Mouse (Mus musculus): ENCODE results near the gene Nicn1. TPM values are rescaled to one million over a fixed set of nuclear protein-coding genes. Genes with fewer than 3 reads are reported as not detected.

Gene Nicn1
- polyA plus RNA-seq, 1 experiment from 2014 or later: 42.4 TPM

DNA sequence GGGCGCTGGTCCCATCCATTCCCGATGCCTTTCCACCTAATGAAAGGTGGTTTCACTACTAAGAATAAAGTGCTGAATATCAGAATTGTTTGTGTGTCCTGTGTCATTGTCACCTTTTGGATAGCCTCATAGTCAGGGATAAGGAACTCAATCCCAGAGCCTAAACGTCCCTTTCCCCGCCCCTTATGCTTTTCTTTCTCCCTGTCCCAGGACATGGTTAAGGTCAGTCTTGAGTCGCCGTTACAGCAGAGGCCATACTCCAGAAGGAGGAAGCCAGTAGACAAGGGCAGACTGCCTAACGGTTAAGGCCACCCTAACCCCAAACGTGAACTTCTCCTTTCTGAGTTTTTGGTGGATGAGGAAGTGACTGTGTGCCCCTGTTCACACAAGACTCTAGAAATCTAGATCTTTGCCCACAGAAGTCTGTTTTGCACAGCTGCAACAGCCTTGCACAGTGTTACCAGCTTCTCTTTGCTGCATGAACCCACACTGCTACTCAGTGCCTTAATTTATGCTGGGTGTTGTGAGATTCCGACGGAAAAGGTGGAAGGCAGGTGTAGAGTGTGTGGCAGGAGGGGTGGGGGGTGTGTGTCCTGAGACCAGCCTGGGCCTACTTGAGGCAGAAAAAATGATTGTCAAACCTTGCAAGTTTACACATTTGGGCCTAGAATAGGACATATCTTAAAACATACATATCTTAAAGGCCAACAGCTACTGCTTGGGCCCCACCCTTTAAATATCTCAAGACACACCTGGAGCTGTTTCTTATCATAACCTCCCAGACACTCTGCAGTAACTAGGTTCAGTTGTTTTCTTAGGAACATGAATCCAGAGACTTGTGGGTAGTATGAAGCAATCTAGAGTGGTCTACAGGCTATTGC, 50.3 kb downstream of the Nicn1 start:
- peak overlapping the region; percentile 57 for H3K4me3 ChIP-seq (ENCODE audit: low read length)
- WGBS: 50% methylated on average over 10 of the region's 10 CpGs
- peaks cover 9% of the 10 kb centered on the region for H3K36me3 ChIP-seq (ENCODE audit: control insufficient read depth, insufficient read depth, low read length)
- no peaks in the 10 kb centered on the region for H3K27me3 ChIP-seq (ENCODE audit: control insufficient read depth, insufficient read depth, low read length)
- peak overlapping the region; percentile 79; the same call in 1 of the 2 replicates for H3K9ac ChIP-seq (ENCODE audit: low read depth, low read length)
- peaks cover 18% of the 10 kb centered on the region for H3K4me1 ChIP-seq (ENCODE audit: control insufficient read depth, insufficient read depth, low read length)
- H3K4me2 ChIP-seq (replicated peaks; ENCODE audit: low read depth, low read length): peak overlapping the region; percentile 55
- no peak for ATAC-seq (ENCODE audit: low FRiP score, low TSS enrichment)
- H3K27ac ChIP-seq (ENCODE audit: low read depth, low read length): peak overlapping the region; percentile 86; the same call in 1 of the 2 replicates
- no peaks in the 10 kb centered on the region for H3K9me3 ChIP-seq (ENCODE audit: control insufficient read depth, low read length)

DNA sequence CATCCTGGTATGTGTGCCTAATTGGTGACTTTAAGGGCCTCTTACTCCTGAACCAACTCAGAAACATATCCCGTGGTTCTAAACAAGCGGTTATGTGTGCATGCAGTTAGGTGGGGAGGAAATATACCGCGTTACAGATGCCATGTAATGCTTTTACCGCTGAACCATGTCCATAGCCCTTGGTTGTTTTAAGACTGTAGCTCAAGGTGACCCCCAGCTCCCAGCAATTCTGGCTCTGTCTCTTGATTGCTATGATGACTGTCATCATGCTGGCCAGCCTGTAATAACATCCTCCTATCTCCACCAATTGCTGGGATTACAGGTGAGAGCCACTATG, 50.9 kb downstream of the Nicn1 start:
- peak overlapping the region; percentile 20; the same call in 1 of the 2 replicates for H3K27ac ChIP-seq (ENCODE audit: low read depth, low read length)
- no peak overlapping the region for H3K4me3 ChIP-seq (ENCODE audit: low read length)
- 79% methylated on average over 5 of the region's 5 CpGs for WGBS
- H3K4me1 ChIP-seq (ENCODE audit: control insufficient read depth, insufficient read depth, low read length): peaks cover 18% of the 10 kb centered on the region
- H3K36me3 ChIP-seq (ENCODE audit: control insufficient read depth, insufficient read depth, low read length): peaks cover 7% of the 10 kb centered on the region; the same call in 1 of the 2 replicates
- H3K27me3 ChIP-seq (ENCODE audit: control insufficient read depth, insufficient read depth, low read length): no peaks in the 10 kb centered on the region
- no peaks in the 10 kb centered on the region for H3K9me3 ChIP-seq (ENCODE audit: control insufficient read depth, low read length)
- H3K9ac ChIP-seq (ENCODE audit: low read depth, low read length): no peak overlapping the region
- no peak for ATAC-seq (ENCODE audit: low FRiP score, low TSS enrichment)
- no peak overlapping the region for H3K4me2 ChIP-seq (replicated peaks; ENCODE audit: low read depth, low read length)

- ATAC-seq (ENCODE audit: low FRiP score, low TSS enrichment): no peak
- Histone ChIP-seq H3K36me3 (ENCODE audit: control insufficient read depth, insufficient read depth, low read length) (peaks cover 5% of the 10 kb centered on the region; the same call in 1 of the 2 replicates), H3K27me3 (ENCODE audit: control insufficient read depth, insufficient read depth, low read length) (no peaks in the 10 kb centered on the region), H3K4me1 (ENCODE audit: control insufficient read depth, insufficient read depth, low read length) (peaks cover 18% of the 10 kb centered on the region), H3K4me2 (replicated peaks; ENCODE audit: low read depth, low read length) (no peak overlapping the region), H3K4me3 (ENCODE audit: low read length) (no peak overlapping the region), H3K9ac (ENCODE audit: low read depth, low read length) (no peak overlapping the region), H3K9me3 (ENCODE audit: control insufficient read depth, low read length) (no peaks in the 10 kb centered on the region), H3K27ac (ENCODE audit: low read depth, low read length) (peak overlapping the region; percentile 7; the same call in 1 of the 2 replicates)
These were observed 51.6 kb downstream of the Nicn1 start for GRCm38 (mm10) chr9:108341801-108342200.

DNA sequence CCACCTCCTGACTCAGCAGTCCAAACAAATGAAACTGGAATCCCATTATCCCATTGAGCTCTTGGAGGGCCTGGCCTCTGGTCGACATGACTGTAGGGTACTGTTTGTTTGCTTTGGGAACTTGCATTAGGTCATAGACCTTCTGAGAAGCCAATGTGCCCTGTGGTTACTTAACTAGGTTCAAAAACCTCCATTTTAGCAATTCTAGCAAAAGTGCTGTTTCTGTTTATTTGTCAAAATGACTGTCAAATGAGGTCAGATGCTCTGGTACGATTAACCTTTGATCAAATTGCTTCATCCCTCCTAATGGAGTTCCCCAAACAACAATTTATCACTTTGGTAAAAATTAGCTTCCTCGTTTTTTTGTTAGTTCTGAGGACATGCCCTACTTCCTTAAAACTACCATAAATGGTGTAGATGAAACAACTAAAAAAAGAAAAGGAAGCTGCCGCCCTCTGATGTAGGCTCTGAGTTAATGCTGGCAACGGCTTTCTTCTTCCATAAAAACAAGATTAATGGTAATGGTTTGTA, 52.1 kb downstream of the Nicn1 start:
- 33% methylated on average over 5 of the region's 5 CpGs for WGBS
- Histone ChIP-seq H3K4me3 (ENCODE audit: low read length) (no peak overlapping the region), H3K4me1 (ENCODE audit: control insufficient read depth, insufficient read depth, low read length) (peaks cover 18% of the 10 kb centered on the region), H3K27me3 (ENCODE audit: control insufficient read depth, insufficient read depth, low read length) (no peaks in the 10 kb centered on the region), H3K36me3 (ENCODE audit: control insufficient read depth, insufficient read depth, low read length) (peaks cover 5% of the 10 kb centered on the region; the same call in 1 of the 2 replicates), H3K9ac (ENCODE audit: low read depth, low read length) (no peak overlapping the region), H3K4me2 (replicated peaks; ENCODE audit: low read depth, low read length) (no peak overlapping the region), H3K27ac (ENCODE audit: low read depth, low read length) (peak overlapping the region; percentile 17; the same call in 1 of the 2 replicates), H3K9me3 (ENCODE audit: control insufficient read depth, low read length) (no peaks in the 10 kb centered on the region)
- ATAC-seq (ENCODE audit: low FRiP score, low TSS enrichment): no peak

DNA sequence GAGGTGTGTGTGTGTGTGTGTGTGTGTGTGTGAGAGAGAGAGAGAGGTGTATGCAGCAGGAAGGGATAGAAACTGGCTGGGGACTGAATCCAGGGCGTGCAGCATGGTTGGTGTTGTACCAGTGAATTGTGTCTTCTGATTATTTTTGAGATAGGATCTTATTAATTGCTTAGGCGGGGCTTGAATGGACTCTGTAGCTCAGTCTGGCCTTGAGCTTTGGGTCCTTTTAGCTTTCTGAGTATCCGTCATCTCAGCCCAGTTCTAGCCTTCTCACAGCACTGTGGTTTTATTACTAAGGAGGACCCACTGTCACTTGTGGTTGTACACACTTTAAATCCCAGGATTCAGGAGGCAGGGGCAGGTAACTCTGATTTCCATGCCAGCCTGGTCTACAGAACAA, 53.1 kb downstream of the Nicn1 start:
- no peak overlapping the region for H3K9ac ChIP-seq (ENCODE audit: low read depth, low read length)
- H3K4me2 ChIP-seq (replicated peaks; ENCODE audit: low read depth, low read length): no peak overlapping the region
- no peaks in the 10 kb centered on the region for H3K9me3 ChIP-seq (ENCODE audit: control insufficient read depth, low read length)
- H3K27ac ChIP-seq (ENCODE audit: low read depth, low read length): no peak overlapping the region
- 76% methylated on average over 3 of the region's 3 CpGs for WGBS
- no peaks in the 10 kb centered on the region for H3K36me3 ChIP-seq (ENCODE audit: control insufficient read depth, insufficient read depth, low read length)
- ATAC-seq (ENCODE audit: low FRiP score, low TSS enrichment): no peak
- peaks cover 17% of the 10 kb centered on the region for H3K4me1 ChIP-seq (ENCODE audit: control insufficient read depth, insufficient read depth, low read length)
- H3K27me3 ChIP-seq (ENCODE audit: control insufficient read depth, insufficient read depth, low read length): no peaks in the 10 kb centered on the region
- H3K4me3 ChIP-seq (ENCODE audit: low read length): no peak overlapping the region

DNA sequence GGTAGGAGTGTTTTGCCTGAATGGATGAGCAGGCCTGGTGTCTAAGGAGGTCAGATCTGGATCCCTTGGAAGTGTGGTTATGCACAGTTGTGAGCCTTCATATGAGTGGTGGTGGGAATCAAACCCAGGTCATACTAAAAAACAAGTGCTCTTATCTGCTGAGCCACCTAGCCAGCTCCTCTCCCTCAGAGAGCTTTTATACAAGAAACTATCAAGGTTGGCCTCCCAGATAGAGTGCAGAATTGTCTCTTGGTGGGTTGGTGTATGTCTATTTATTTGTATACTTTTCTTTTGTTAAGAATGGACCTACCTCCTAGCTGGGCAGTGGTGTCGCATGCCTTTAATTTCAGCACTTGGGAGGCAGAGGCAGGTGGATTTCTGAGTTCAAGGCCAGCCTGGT, 53.6 kb downstream of the Nicn1 start:
- H3K9me3 ChIP-seq (ENCODE audit: control insufficient read depth, low read length): no peaks in the 10 kb centered on the region
- H3K27me3 ChIP-seq (ENCODE audit: control insufficient read depth, insufficient read depth, low read length): no peaks in the 10 kb centered on the region
- no peak for ATAC-seq (ENCODE audit: low FRiP score, low TSS enrichment)
- no peak overlapping the region for H3K9ac ChIP-seq (ENCODE audit: low read depth, low read length)
- H3K36me3 ChIP-seq (ENCODE audit: control insufficient read depth, insufficient read depth, low read length): no peaks in the 10 kb centered on the region
- H3K4me2 ChIP-seq (replicated peaks; ENCODE audit: low read depth, low read length): no peak overlapping the region
- no peak overlapping the region for H3K27ac ChIP-seq (ENCODE audit: low read depth, low read length)
- WGBS: 91% methylated on average over 1 of the region's 1 CpGs
- peaks cover 20% of the 10 kb centered on the region for H3K4me1 ChIP-seq (ENCODE audit: control insufficient read depth, insufficient read depth, low read length)
- H3K4me3 ChIP-seq (ENCODE audit: low read length): no peak overlapping the region

DNA sequence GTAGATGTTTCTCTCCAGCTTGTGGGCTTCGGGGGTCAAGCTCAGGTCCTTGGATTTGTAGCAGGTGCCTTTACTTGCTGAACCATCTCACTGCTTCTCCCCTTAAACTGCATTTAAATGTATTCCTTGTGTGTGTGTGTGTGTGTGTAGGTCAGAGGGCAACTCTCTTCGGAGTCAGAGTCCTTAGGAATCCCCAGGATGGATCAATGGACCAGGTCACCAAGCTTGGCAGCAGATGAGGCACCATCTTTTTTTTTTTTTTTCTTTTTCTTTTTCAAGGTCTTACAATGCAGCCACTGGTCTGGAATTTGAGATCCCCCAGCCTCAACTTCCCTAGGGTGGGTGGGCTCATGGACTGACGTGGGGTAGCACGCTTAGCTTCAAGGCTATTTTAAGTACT, 54.2 kb downstream of the Nicn1 start:
- H3K9me3 ChIP-seq (ENCODE audit: control insufficient read depth, low read length): no peaks in the 10 kb centered on the region
- H3K4me1 ChIP-seq (ENCODE audit: control insufficient read depth, insufficient read depth, low read length): peaks cover 22% of the 10 kb centered on the region
- H3K36me3 ChIP-seq (ENCODE audit: control insufficient read depth, insufficient read depth, low read length): no peaks in the 10 kb centered on the region
- no peak overlapping the region for H3K9ac ChIP-seq (ENCODE audit: low read depth, low read length)
- H3K4me3 ChIP-seq (ENCODE audit: low read length): no peak overlapping the region
- no peak for ATAC-seq (ENCODE audit: low FRiP score, low TSS enrichment)
- WGBS: 84% methylated on average over 4 of the region's 4 CpGs
- H3K27me3 ChIP-seq (ENCODE audit: control insufficient read depth, insufficient read depth, low read length): no peaks in the 10 kb centered on the region
- no peak overlapping the region for H3K4me2 ChIP-seq (replicated peaks; ENCODE audit: low read depth, low read length)
- H3K27ac ChIP-seq (ENCODE audit: low read depth, low read length): no peak overlapping the region

Other genes starting within 250 kb of the Nicn1 start
- gene Gmppb, start 241.2 kb upstream of the Nicn1 start, polyA plus RNA-seq (2014; fragmentation: Nextera tagmentation; extraction: Ambion mirVana): 19.8 and 20.8 TPM in 2 replicates
- gene Amigo3, start 237.3 kb upstream of the Nicn1 start, polyA plus RNA-seq (2014; fragmentation: Nextera tagmentation; extraction: Ambion mirVana): 1.6 and 2.1 TPM in 2 replicates
- not detected in 2 replicates for gene Mst1, start 210.0 kb upstream of the Nicn1 start, polyA plus RNA-seq (2014; fragmentation: Nextera tagmentation; extraction: Ambion mirVana)
- gene Rnf123, start 207.1 kb upstream of the Nicn1 start, polyA plus RNA-seq (2014; fragmentation: Nextera tagmentation; extraction: Ambion mirVana): 20.0 and 30.9 TPM in 2 replicates
- 55.2 and 57.8 TPM in 2 replicates for gene Apeh, start 195.8 kb upstream of the Nicn1 start, polyA plus RNA-seq (2014; fragmentation: Nextera tagmentation; extraction: Ambion mirVana)
- gene Bsn, start 100.0 kb upstream of the Nicn1 start, polyA plus RNA-seq (2014; fragmentation: Nextera tagmentation; extraction: Ambion mirVana): 0.76 and 0.77 TPM in 2 replicates
- gene Dag1, start 26.5 kb upstream of the Nicn1 start, polyA plus RNA-seq (2014; fragmentation: Nextera tagmentation; extraction: Ambion mirVana): 60.7 and 129 TPM in 2 replicates
- gene Amt, start 6.4 kb downstream of the Nicn1 start, polyA plus RNA-seq (2014; fragmentation: Nextera tagmentation; extraction: Ambion mirVana): 30.8 and 35.1 TPM in 2 replicates
- 317 and 358 TPM in 2 replicates for gene Rhoa, start 15.7 kb downstream of the Nicn1 start, polyA plus RNA-seq (2014; fragmentation: Nextera tagmentation; extraction: Ambion mirVana)
- 26.6 and 27.8 TPM in 2 replicates for gene Tcta, start 15.7 kb downstream of the Nicn1 start, polyA plus RNA-seq (2014; fragmentation: Nextera tagmentation; extraction: Ambion mirVana)
- 654 and 725 TPM in 2 replicates for gene Gpx1, start 48.5 kb downstream of the Nicn1 start, polyA plus RNA-seq (2014; fragmentation: Nextera tagmentation; extraction: Ambion mirVana)
- 62.1 and 114 TPM in 2 replicates for gene Usp4, start 57.4 kb downstream of the Nicn1 start, polyA plus RNA-seq (2014; fragmentation: Nextera tagmentation; extraction: Ambion mirVana)
- gene 1700102P08Rik, start 102.4 kb downstream of the Nicn1 start, polyA plus RNA-seq (2014; fragmentation: Nextera tagmentation; extraction: Ambion mirVana): 0.36 and 0.79 TPM in 2 replicates
- gene Ccdc36, start 138.1 kb downstream of the Nicn1 start, polyA plus RNA-seq (2014; fragmentation: Nextera tagmentation; extraction: Ambion mirVana): 1.8 and 2.9 TPM in 2 replicates
- gene BC048562, start 146.1 kb downstream of the Nicn1 start, polyA plus RNA-seq (2014; fragmentation: Nextera tagmentation; extraction: Ambion mirVana): not detected in 2 replicates
- 50.7 and 54.7 TPM in 2 replicates for gene Ccdc71, start 170.1 kb downstream of the Nicn1 start, polyA plus RNA-seq (2014; fragmentation: Nextera tagmentation; extraction: Ambion mirVana)
- 21.6 and 22.9 TPM in 2 replicates for gene Klhdc8b, start 171.2 kb downstream of the Nicn1 start, polyA plus RNA-seq (2014; fragmentation: Nextera tagmentation; extraction: Ambion mirVana)
- gene Lamb2, start 189.3 kb downstream of the Nicn1 start, polyA plus RNA-seq (2014; fragmentation: Nextera tagmentation; extraction: Ambion mirVana): 21.5 and 31.9 TPM in 2 replicates
- gene Usp19, start 200.2 kb downstream of the Nicn1 start, polyA plus RNA-seq (2014; fragmentation: Nextera tagmentation; extraction: Ambion mirVana): 45.4 and 69.4 TPM in 2 replicates
- gene Qars, start 217.3 kb downstream of the Nicn1 start, polyA plus RNA-seq (2014; fragmentation: Nextera tagmentation; extraction: Ambion mirVana): 99.1 and 117 TPM in 2 replicates
- 91.0 and 139 TPM in 2 replicates for gene Qrich1, start 226.4 kb downstream of the Nicn1 start, polyA plus RNA-seq (2014; fragmentation: Nextera tagmentation; extraction: Ambion mirVana)